Mouse (Mus musculus) kidney, embryonic 16.5 days (tissue): ENCODE measurements around the gene Zdhhc3. TPM values are rescaled to one million over a fixed set of nuclear protein-coding genes. Genes with fewer than 3 reads are reported as not detected.

Source experiments
- ATAC-seq: fragments of 200-750 bp; cut with Nextera tagmentation; 2 replicates; pipeline ENCODE4 v1.8.0; 2017; ENCODE audit warnings: moderate TSS enrichment; ENCODE audit not compliant: low FRiP score, low TSS enrichment
- H3K27ac ChIP-seq: fragments of 300-500 bp; sonication (generic); 2 replicates; pipeline ENCODE4 v1.5.1; 2014; ENCODE audit warnings: low read length
- H3K27me3 ChIP-seq: fragments of 300-500 bp; sonication (generic); 2 replicates; pipeline ENCODE4 v1.6.1; 2014; ENCODE audit warnings: low read length, control low read depth, mixed read lengths; ENCODE audit not compliant: insufficient read depth
- H3K36me3 ChIP-seq: fragments of 300-500 bp; sonication (generic); 2 replicates; pipeline ENCODE4 v1.6.1; 2014; ENCODE audit warnings: low read length, control low read depth, mixed read lengths; ENCODE audit not compliant: insufficient read depth
- H3K4me1 ChIP-seq: fragments of 300-500 bp; sonication (generic); 2 replicates; pipeline ENCODE4 v1.6.1; 2014; ENCODE audit warnings: low read length, control low read depth, mixed read lengths; ENCODE audit not compliant: insufficient read depth
- H3K4me2 ChIP-seq: fragments of 300-500 bp; sonication (generic); replicated peaks from 2 replicates; pipeline ENCODE4 v1.6.1; 2014; ENCODE audit warnings: low read depth, low read length
- H3K4me3 ChIP-seq: fragments of 300-500 bp; sonication (generic); 2 replicates; pipeline ENCODE4 v1.5.1; 2014; ENCODE audit warnings: mild to moderate bottlenecking, low read length
- H3K9ac ChIP-seq: fragments of 300-500 bp; sonication (generic); replicated peaks from 2 replicates; pipeline ENCODE4 v1.6.1; 2014; ENCODE audit warnings: low read length
- H3K9me3 ChIP-seq: fragments of 300-500 bp; sonication (generic); 2 replicates; pipeline ENCODE4 v1.6.1; 2016; ENCODE audit warnings: low read length, control low read depth
- WGBS: fragments of 180-500 bp; shearing (Covaris S2); extraction: QIAGEN DNeasy Blood & Tissue Kit; methylation state at CpG from one replicate; pipeline ENCODE4 v1.1.7; 2014; 5-methylcytosine and 5-hydroxymethylcytosine counted together
- polyA plus RNA-seq: library from polyadenylated mRNA; unstranded; fragments of >200 nt; fragmentation: Nextera tagmentation; extraction: Ambion mirVana; gene quantifications from 2 replicates; pipeline ENCODE4 v1.2.1, GENCODE M21; 2015

Gene Zdhhc3
- polyA plus RNA-seq, 1 experiment from 2014 or later: 69.8 TPM

GRCm38 (mm10) chr9:123034426-123034825, 78.6 kb downstream of the Zdhhc3 start, which contains the start of gene Tgm4:
Gene Tgm4 (plus strand): TSS chr9:123034726.
- Histone ChIP-seq H3K4me2 (no peak within 1 kb of the TSS), H3K9me3 (no peaks in the 10 kb centered on the region), H3K9ac (no peak within 1 kb of the TSS), H3K27ac (no peak within 1 kb of the TSS), H3K4me1 (no peaks in the 10 kb centered on the region), H3K4me3 (no peak within 1 kb of the TSS), H3K27me3 (no peaks in the 10 kb centered on the region), H3K36me3 (no peaks in the 10 kb centered on the region)
- WGBS: 86% methylated on average over 4 of the region's 4 CpGs
- no peak for ATAC-seq

DNA sequence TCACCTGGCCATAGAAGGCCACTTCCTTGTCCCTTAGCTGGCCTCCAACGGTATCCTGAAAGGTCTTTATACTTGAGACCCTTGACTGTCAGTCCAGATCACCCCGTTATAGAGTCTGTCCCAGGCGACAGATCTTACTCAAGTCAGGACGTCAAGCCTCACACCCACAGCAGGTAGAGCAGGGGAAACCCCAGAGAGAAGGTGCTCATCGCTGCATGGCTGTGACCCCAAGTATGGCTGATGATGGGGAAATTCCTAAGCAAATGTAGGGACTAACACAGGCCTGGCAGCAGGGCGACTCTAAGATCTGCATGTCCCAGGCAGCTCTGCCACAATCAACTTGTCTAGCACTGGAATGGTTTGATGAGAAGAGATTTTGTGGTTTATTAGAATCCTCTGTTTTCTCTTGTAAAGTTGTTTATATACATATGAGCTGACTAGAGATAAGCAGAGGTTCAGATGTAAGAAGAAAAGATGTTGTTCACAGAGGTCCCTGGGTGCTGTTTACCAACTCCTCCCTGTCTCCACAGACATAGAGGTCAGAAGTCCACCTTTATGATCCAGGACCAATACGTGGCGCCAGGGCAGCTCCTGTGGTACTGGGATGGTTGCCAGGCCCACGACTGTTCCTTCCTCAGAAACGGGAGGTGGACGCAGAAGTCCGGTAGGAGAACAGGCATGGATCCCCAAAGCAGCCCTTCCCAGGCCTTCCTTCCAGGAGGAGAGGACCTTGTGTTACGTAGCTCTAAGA, 81.3 kb downstream of the Zdhhc3 start:
- Histone ChIP-seq H3K4me3 (no peak overlapping the region), H3K4me2 (no peak overlapping the region), H3K27ac (no peak overlapping the region), H3K27me3 (no peaks in the 10 kb centered on the region), H3K4me1 (no peaks in the 10 kb centered on the region), H3K9ac (no peak overlapping the region), H3K36me3 (no peaks in the 10 kb centered on the region), H3K9me3 (no peaks in the 10 kb centered on the region)
- ATAC-seq: no peak
- 77% methylated on average over 13 of the region's 13 CpGs for WGBS

GRCm38 (mm10) chr9:123024201-123024600, 88.8 kb downstream of the Zdhhc3 start:
- H3K9ac ChIP-seq: no peak overlapping the region
- no peaks in the 10 kb centered on the region for H3K27me3 ChIP-seq
- no peak overlapping the region for H3K4me2 ChIP-seq
- WGBS: 86% methylated on average over 2 of the region's 2 CpGs
- H3K36me3 ChIP-seq: no peaks in the 10 kb centered on the region
- H3K4me3 ChIP-seq: no peak overlapping the region
- no peak overlapping the region for H3K27ac ChIP-seq
- no peak for ATAC-seq
- H3K4me1 ChIP-seq: peaks cover 12% of the 10 kb centered on the region
- H3K9me3 ChIP-seq: no peaks in the 10 kb centered on the region

DNA sequence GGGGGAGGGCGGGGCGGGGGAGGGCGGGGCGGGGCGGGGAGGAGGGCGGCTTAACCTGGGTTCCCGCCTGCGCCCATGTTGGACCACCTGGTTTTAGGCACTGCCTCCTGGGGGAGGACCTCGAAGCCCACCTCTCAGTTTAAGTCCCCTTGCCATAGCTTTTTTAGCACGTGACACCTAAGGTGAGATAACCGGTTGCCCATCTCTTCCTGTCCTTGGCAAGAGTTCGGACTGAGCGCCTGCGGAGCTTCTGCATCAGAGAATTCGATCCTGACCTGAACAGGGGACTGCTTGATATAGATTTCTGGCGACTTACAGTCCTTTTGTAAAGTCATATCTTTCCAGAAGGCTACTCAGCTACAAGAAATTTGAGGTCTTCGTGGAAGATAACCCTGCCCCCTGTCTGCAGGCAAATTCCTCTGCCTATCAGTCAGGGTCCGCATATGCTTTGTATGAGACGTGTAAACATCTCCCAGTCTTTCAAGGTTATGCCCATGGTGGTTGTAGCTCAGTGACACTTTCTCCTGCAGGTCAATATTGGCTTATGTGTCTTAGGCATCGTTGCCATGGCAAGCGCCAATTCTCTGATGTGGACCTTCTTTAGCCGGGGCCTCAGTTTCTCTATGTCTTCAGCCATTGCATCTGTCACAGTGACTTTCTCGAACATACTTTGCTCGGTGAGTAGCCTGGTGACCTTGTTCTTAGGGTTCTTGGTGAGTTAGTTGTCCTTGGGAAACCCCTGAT, 91.2 kb downstream of the Zdhhc3 start:
- no peak overlapping the region for H3K27ac ChIP-seq
- no peaks in the 10 kb centered on the region for H3K27me3 ChIP-seq
- peak overlapping the region; percentile 64 for H3K4me3 ChIP-seq
- H3K9ac ChIP-seq: peak overlapping the region; percentile 55
- H3K4me2 ChIP-seq: peak overlapping the region; percentile 77
- ATAC-seq: peak; percentile 57
- no peaks in the 10 kb centered on the region for H3K9me3 ChIP-seq
- WGBS: 37% methylated on average over 20 of the region's 24 CpGs
- H3K36me3 ChIP-seq: peaks cover 8% of the 10 kb centered on the region
- H3K4me1 ChIP-seq: peaks cover 12% of the 10 kb centered on the region

DNA sequence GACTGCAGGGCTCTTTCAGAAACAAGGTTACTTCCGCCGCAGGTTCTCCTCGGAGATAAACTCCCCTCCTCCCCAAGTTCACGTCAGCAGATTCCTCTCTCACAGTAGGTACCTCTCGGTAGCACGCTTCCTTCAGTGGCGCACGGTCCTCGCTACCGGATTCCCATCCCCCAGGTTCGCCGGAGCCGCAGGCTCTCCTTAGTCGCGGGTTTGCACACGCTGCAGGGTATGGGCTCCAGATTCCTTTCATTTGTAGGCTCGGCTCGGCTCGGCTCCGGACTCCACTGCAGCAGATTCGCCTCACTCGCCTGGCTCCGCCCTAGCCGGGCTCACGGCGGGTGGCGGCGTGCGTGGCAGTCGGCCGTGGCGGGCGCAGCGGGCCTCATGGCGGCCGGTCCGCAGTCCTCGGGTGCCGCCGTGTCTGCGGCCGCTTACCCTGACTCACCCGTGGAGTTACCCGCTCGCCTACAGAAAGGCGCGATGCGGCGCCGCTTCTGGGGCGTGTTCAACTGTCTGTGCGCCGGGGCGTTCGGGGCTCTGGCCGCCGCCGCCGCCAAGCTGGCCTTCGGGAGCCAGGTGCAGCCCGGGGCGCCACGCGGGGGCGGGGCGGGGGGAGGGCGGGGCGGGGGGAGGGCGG, 91.9 kb downstream of the Zdhhc3 start, which contains the start of gene Tmem42:
Tmem42 (plus strand) TSS at position 332 of the 637 bp plus-strand sequence.
- Histone ChIP-seq H3K9ac (peak within 1 kb of the TSS; percentile 86), H3K27ac (peak within 1 kb of the TSS; percentile 96), H3K4me1 (peaks cover 12% of the 10 kb centered on the region), H3K9me3 (no peaks in the 10 kb centered on the region), H3K36me3 (peaks cover 13% of the 10 kb centered on the region), H3K4me2 (peak within 1 kb of the TSS; percentile 77), H3K27me3 (no peaks in the 10 kb centered on the region), H3K4me3 (peak within 1 kb of the TSS; percentile 64)
- peak; percentile 99 for ATAC-seq
- WGBS: under 1% methylated on average over 51 of the region's 69 CpGs

Other genes with a start within 250 kb of the Zdhhc3 start
- 82.3 and 83.0 TPM in 2 replicates for gene Zfp445, start 247.2 kb downstream of the Zdhhc3 start, polyA plus RNA-seq
- gene Zkscan7, start 227.5 kb downstream of the Zdhhc3 start, polyA plus RNA-seq: 6.0 and 7.7 TPM in 2 replicates
- gene Zfp105, start 190.1 kb downstream of the Zdhhc3 start, polyA plus RNA-seq: 24.9 and 25.1 TPM in 2 replicates
- 24.7 and 28.2 TPM in 2 replicates for gene 1110059G10Rik, start 162.2 kb downstream of the Zdhhc3 start, polyA plus RNA-seq
- gene Kif15, start 162.2 kb downstream of the Zdhhc3 start, polyA plus RNA-seq: 43.9 and 56.0 TPM in 2 replicates
- 25.0 and 25.7 TPM in 2 replicates for gene Tmem42, start 91.9 kb downstream of the Zdhhc3 start, polyA plus RNA-seq
- 0.72 and 0.89 TPM in 2 replicates for gene Tgm4, start 78.5 kb downstream of the Zdhhc3 start, polyA plus RNA-seq
- gene Exosc7, start within 50 bp of the Zdhhc3 start, polyA plus RNA-seq: 133 and 137 TPM in 2 replicates
- gene Clec3b, start 37.7 kb upstream of the Zdhhc3 start, polyA plus RNA-seq: 0.70 and 0.77 TPM in 2 replicates
- 9.7 and 11.0 TPM in 2 replicates for gene Cdcp1, start 102.8 kb upstream of the Zdhhc3 start, polyA plus RNA-seq
- 3.6 and 4.7 TPM in 2 replicates for gene Tmem158, start 147.6 kb upstream of the Zdhhc3 start, polyA plus RNA-seq